Mouse (Mus musculus) intestine, embryonic 15.5 days (tissue): ENCODE data around the gene Ick. TPM values are rescaled to one million over a fixed set of nuclear protein-coding genes. Genes with fewer than 3 reads are reported as not detected.
"Not testable (repeated sequence)": the region's sequence is repeated elsewhere in the genome, so short reads cannot be mapped to it uniquely, and the experiment has no call there.

Experiments
- ATAC-seq: fragments of 200-750 bp; cut with Nextera tagmentation; 2 replicates; pipeline ENCODE4 v1.8.0; 2017; ENCODE audit warnings: moderate TSS enrichment, moderate library complexity
- H3K27ac ChIP-seq: fragments of 300-500 bp; sonication (generic); 2 replicates; pipeline ENCODE4 v1.5.1; 2015; ENCODE audit warnings: mild to moderate bottlenecking, inconsistent platforms
- H3K27me3 ChIP-seq: fragments of 300-500 bp; sonication (generic); replicated peaks from 2 replicates; pipeline ENCODE4 v1.6.1; 2015; ENCODE audit warnings: inconsistent platforms
- H3K36me3 ChIP-seq: fragments of 300-500 bp; sonication (generic); 2 replicates; pipeline ENCODE4 v1.6.1; 2015; ENCODE audit warnings: inconsistent platforms
- H3K4me1 ChIP-seq: fragments of 300-500 bp; sonication (generic); replicated peaks from 2 replicates; pipeline ENCODE4 v1.6.1; 2015; ENCODE audit warnings: inconsistent platforms
- H3K4me2 ChIP-seq: fragments of 300-500 bp; sonication (generic); replicated peaks from 2 replicates; pipeline ENCODE4 v1.6.1; 2015; ENCODE audit warnings: mild to moderate bottlenecking, inconsistent platforms
- H3K4me3 ChIP-seq: fragments of 300-500 bp; sonication (generic); replicated peaks from 2 replicates; pipeline ENCODE4 v1.5.1; 2015; ENCODE audit warnings: inconsistent platforms
- H3K9ac ChIP-seq: fragments of 300-500 bp; sonication (generic); 2 replicates; pipeline ENCODE4 v1.6.1; 2015; ENCODE audit warnings: inconsistent platforms
- H3K9me3 ChIP-seq: fragments of 300-500 bp; sonication (generic); 2 replicates; pipeline ENCODE4 v1.6.1; 2016; ENCODE audit warnings: inconsistent platforms
- WGBS: fragments of 180-500 bp; shearing (Covaris S2); methylation state at CpG from one replicate; pipeline ENCODE4 v1.1.7; 2015; 5-methylcytosine and 5-hydroxymethylcytosine counted together
- polyA plus RNA-seq: library from polyadenylated mRNA; unstranded; fragments of >200 nt; fragmentation: Nextera tagmentation; extraction: Ambion mirVana; gene quantifications from 2 replicates; pipeline ENCODE4 v1.2.1, GENCODE M21; 2015

The Ick gene
- polyA plus RNA-seq, 1 experiment from 2014 or later = 25.7 TPM

GRCm38 (mm10) chr9:78178197-78178596 is 69.2 kb downstream of the Ick start:
- no peaks in the 10 kb centered on the region for H3K27me3 ChIP-seq
- no peak overlapping the region for H3K27ac ChIP-seq
- H3K4me3 ChIP-seq = no peak overlapping the region
- H3K36me3 ChIP-seq = no peaks in the 10 kb centered on the region
- no peak for ATAC-seq
- no peak overlapping the region for H3K4me2 ChIP-seq
- 75% methylated on average over 5 of the region's 5 CpGs for WGBS
- H3K9me3 ChIP-seq = no peaks in the 10 kb centered on the region
- H3K9ac ChIP-seq = no peak overlapping the region
- no peaks in the 10 kb centered on the region for H3K4me1 ChIP-seq

DNA sequence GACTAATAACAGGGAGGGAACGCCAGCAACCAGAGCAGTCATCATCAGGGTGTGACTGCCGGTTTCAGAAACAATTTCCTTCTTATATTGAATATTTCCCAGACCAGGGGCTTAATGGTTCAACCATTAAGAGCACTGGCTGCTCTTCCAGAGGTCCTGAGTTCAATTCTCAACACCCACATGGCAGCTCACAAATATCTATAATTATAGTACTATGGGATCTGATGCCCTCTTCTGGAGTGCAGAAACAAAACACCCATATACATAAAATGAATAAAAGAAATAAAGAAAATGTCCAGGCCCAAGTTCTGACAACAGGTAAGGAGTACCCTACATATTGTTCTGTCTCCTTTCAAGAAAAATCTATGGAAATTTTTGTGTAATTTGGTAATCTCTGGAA is 70.1 kb downstream of the Ick start:
- no peaks in the 10 kb centered on the region for H3K9me3 ChIP-seq
- no peak overlapping the region for H3K4me3 ChIP-seq
- no peaks in the 10 kb centered on the region for H3K4me1 ChIP-seq
- 67% methylated on average over 2 of the region's 2 CpGs for WGBS
- H3K27ac ChIP-seq = no peak overlapping the region
- ATAC-seq = no peak
- H3K9ac ChIP-seq = no peak overlapping the region
- no peaks in the 10 kb centered on the region for H3K36me3 ChIP-seq
- no peak overlapping the region for H3K4me2 ChIP-seq
- H3K27me3 ChIP-seq = no peaks in the 10 kb centered on the region

GRCm38 (mm10) chr9:78182474-78182873 is 73.5 kb downstream of the Ick start, which contains the start of gene Gsta4:
Gsta4 (plus strand) TSS chr9:78182774.
- not testable (repeated sequence) for H3K4me1 ChIP-seq, H3K9me3 ChIP-seq, ATAC-seq, H3K36me3 ChIP-seq, H3K4me3 ChIP-seq, H3K4me2 ChIP-seq, H3K27me3 ChIP-seq, H3K9ac ChIP-seq, H3K27ac ChIP-seq
- over 99% methylated on average over 4 of the region's 7 CpGs for WGBS

DNA sequence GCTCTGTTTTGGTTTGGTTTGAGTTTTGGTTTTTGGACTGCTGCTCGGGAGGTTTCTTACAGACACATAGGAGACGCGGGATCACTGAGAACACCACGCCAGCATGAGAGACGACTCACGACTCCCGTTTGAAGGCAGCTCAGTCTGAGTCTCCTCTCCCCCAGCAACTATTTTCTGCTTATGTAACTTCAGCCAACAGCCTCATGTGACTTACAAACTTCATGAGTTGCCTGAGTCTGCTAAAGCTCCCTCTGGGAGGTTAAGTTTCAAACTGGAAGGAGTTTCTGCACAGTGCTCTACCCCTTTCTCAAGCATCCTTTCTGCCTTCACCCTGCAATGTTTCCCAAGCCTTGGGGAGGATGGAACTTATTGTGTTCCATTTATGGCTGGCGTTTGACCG is 76.7 kb downstream of the Ick start:
- H3K9ac ChIP-seq = no peak overlapping the region
- no peaks in the 10 kb centered on the region for H3K27me3 ChIP-seq
- H3K4me1 ChIP-seq = peaks cover 3% of the 10 kb centered on the region; the same call in 1 of the 2 replicates
- no peak for ATAC-seq
- no peak overlapping the region for H3K27ac ChIP-seq
- H3K4me3 ChIP-seq = no peak overlapping the region
- H3K4me2 ChIP-seq = no peak overlapping the region
- H3K36me3 ChIP-seq = no peaks in the 10 kb centered on the region
- no peaks in the 10 kb centered on the region for H3K9me3 ChIP-seq
- 86% methylated on average over 9 of the region's 9 CpGs for WGBS

- Histone ChIP-seq H3K4me2 (no peak overlapping the region), H3K4me3 (no peak overlapping the region), H3K9ac (no peak overlapping the region), H3K27ac (no peak overlapping the region), H3K36me3 (no peaks in the 10 kb centered on the region), H3K9me3 (no peaks in the 10 kb centered on the region), H3K27me3 (no peaks in the 10 kb centered on the region), H3K4me1 (peaks cover 15% of the 10 kb centered on the region)
- ATAC-seq = no peak
- 71% methylated on average over 8 of the region's 8 CpGs for WGBS
These were observed 79.9 kb downstream of the Ick start for GRCm38 (mm10) chr9:78188910-78189309.

DNA sequence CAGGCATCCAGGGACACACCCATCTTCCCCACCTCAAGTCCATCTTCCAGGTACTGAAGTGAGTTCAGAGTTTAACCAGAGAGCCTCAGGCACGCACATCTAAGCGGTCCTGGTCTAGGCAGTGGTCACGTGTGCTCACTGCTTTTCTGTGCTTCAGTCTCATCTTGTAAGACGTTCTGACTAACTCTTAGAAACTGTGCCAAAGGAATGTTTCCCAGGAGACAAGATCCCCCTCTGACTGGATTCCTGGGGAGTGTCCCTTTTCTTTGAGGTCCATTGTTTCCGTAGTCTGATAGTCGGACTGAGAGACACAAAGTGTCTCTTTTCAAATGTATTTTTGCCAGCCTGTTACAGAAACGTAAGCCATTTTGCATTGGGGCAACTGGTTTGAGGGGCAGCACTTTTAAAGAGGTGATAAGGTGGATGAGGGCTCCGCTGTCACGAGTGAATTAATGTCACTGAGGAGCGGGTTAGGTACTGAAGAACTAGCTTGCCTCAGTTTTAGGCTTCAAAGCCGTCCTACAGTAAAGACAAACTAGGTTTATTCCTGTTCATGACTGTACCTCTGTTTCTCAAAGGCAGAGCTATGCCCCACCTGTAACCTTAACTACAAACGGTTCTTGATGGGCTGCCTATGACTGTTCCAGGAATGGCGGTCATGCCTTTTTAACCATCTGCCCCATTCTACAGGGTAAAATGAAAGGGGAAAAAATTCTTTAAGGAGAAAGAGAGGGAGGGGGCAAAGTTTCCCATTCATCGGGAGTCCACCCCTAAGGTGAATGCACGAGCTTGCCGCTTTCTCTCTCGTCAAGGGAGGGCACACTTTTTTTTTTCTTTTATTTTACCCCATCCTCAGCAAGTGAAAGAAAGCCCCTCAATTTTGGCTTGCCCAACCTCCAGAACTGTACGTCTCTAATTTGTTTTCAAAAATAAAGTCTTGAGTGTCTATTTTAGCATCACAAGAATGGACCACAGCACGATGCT is 82.0 kb downstream of the Ick start:
- ATAC-seq = peak; percentile 59

GRCm38 (mm10) chr9:78191736-78192135 is 82.7 kb downstream of the Ick start:
- H3K4me2 ChIP-seq = peak overlapping the region; percentile 67
- H3K4me3 ChIP-seq = peak overlapping the region; percentile 36
- no peaks in the 10 kb centered on the region for H3K9me3 ChIP-seq
- peak; percentile 69 for ATAC-seq
- H3K9ac ChIP-seq = no peak overlapping the region
- no peaks in the 10 kb centered on the region for H3K27me3 ChIP-seq
- H3K36me3 ChIP-seq = no peaks in the 10 kb centered on the region
- WGBS = under 1% methylated on average over 18 of the region's 18 CpGs
- H3K27ac ChIP-seq = no peak overlapping the region; the same call in 1 of the 2 replicates
- peaks cover 15% of the 10 kb centered on the region for H3K4me1 ChIP-seq

More for the DNA sequence above, 82.0 kb downstream of the Ick start:
- Histone ChIP-seq H3K36me3 (no peaks in the 10 kb centered on the region), H3K27ac (no peak overlapping the region), H3K4me3 (peak overlapping the region; percentile 36), H3K4me1 (peaks cover 15% of the 10 kb centered on the region), H3K27me3 (no peaks in the 10 kb centered on the region), H3K9me3 (no peaks in the 10 kb centered on the region), H3K9ac (no peak overlapping the region), H3K4me2 (peak overlapping the region; percentile 67)
- 5% methylated on average over 19 of the region's 19 CpGs for WGBS

DNA sequence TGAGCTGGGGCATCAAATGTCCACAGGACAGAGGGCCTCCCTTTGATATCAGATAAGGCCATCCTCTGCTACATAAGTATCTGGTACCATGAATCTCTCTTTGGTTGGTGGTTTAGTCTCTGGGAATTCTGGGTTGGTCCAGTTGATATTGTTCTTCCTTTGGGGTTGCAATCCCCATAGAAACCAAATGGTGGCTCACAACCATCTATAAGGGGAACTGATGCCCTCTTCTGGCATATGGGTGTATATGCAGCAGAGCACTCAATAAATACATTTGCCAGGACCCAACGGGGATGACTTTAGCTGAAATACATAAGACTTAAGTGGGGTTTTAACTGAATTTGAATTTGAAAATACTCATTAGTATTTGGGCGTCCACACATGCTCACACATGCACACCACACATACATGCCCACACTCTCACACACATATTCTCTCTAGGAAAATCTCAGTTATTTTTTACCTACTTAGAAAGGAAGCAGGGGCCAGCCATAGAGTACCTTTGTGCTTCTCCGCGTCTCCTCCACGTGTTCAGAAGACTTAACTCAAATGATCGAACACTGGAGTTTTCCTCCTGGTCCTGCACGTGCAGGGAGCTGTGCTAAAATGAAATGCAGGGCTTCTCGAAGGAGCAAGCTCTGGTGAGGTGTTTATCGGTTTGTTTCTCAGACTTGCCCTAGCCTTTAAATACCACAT is 85.1 kb downstream of the Ick start:
- Histone ChIP-seq H3K4me3 (no peak overlapping the region), H3K4me2 (0 out of 2 replicates have a peak overlapping the region, but pooled peaks have one; percentile 10), H3K9ac (no peak overlapping the region), H3K9me3 (no peaks in the 10 kb centered on the region), H3K27me3 (no peaks in the 10 kb centered on the region), H3K4me1 (peaks cover 15% of the 10 kb centered on the region), H3K36me3 (no peaks in the 10 kb centered on the region), H3K27ac (no peak overlapping the region)
- 50% methylated on average over 9 of the region's 9 CpGs for WGBS
- 0 out of 2 replicates have a peak, but pooled peaks have one; percentile 16 for ATAC-seq

- Histone ChIP-seq H3K27me3 (no peaks in the 10 kb centered on the region), H3K36me3 (no peaks in the 10 kb centered on the region), H3K27ac (no peak overlapping the region), H3K9ac (no peak overlapping the region), H3K4me3 (no peak overlapping the region), H3K9me3 (no peaks in the 10 kb centered on the region), H3K4me2 (no peak overlapping the region), H3K4me1 (peaks cover 15% of the 10 kb centered on the region)
- no peak for ATAC-seq
- 81% methylated on average over 11 of the region's 11 CpGs for WGBS
These were observed 86.0 kb downstream of the Ick start for GRCm38 (mm10) chr9:78195034-78195433.

DNA sequence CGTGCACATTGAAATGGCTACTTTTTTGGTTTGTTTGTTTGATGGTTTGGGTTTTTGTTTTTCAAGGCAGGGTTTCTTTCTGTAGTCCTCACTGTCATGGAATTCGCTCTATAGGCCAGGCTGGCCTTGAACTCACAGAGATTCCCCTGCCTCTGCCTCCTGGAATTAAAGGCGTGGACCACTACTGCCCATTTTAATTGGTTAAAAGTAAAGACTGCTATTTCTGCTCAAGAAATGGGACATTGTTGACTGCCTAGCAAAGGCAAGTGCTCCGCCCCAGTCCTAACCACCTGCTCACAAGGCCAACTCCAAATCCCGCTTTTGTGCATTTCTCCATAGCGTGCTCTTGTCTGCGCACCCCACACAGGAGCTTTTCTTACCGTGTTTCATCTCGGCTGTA is 88.8 kb downstream of the Ick start:
- Histone ChIP-seq H3K27me3 (no peaks in the 10 kb centered on the region), H3K4me3 (no peak overlapping the region), H3K9me3 (no peaks in the 10 kb centered on the region), H3K27ac (no peak overlapping the region), H3K4me2 (no peak overlapping the region), H3K4me1 (no peaks in the 10 kb centered on the region), H3K36me3 (no peaks in the 10 kb centered on the region), H3K9ac (no peak overlapping the region)
- WGBS = 96% methylated on average over 9 of the region's 9 CpGs
- ATAC-seq = no peak

GRCm38 (mm10) chr9:78204194-78204593 is 95.2 kb downstream of the Ick start:
- Histone ChIP-seq H3K36me3 (no peaks in the 10 kb centered on the region), H3K27me3 (no peaks in the 10 kb centered on the region), H3K9me3 (no peaks in the 10 kb centered on the region), H3K4me1 (0 out of 2 replicates have a peak, but pooled peaks cover 3% of the 10 kb centered on the region), H3K27ac (no peak overlapping the region), H3K4me2 (no peak overlapping the region), H3K4me3 (no peak overlapping the region), H3K9ac (no peak overlapping the region)
- peak; percentile 93 for ATAC-seq
- 70% methylated on average over 6 of the region's 6 CpGs for WGBS

DNA sequence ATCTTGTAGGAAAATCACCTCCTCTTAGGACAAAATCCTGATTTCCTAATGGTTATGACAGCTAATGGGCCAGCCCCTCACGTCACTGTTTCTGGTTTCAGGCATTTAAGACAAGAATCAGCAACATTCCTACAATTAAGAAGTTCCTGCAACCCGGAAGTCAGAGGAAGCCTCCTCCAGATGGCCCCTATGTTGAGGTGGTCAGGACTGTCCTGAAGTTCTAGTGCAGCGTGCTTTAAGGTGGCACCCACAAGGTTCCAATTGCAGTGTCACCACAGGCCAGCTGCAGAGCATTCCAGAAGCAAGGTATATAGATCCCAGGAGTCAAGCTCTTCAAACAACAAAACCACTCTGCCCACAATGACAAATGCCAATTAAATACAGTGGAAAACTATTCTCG is 100.0 kb downstream of the Ick start:
- Histone ChIP-seq H3K36me3 (no peaks in the 10 kb centered on the region), H3K4me1 (peaks cover 3% of the 10 kb centered on the region; the same call in 1 of the 2 replicates), H3K27ac (no peak overlapping the region), H3K9me3 (no peaks in the 10 kb centered on the region), H3K4me3 (no peak overlapping the region), H3K4me2 (no peak overlapping the region), H3K9ac (no peak overlapping the region), H3K27me3 (no peaks in the 10 kb centered on the region)
- 75% methylated on average over 4 of the region's 4 CpGs for WGBS
- ATAC-seq = no peak
